Mouse (Mus musculus): ENCODE measurements at regions not wholly inside any gene's neighbourhood (a gene's known extent, or its start where the extent isn't known, plus 50 kb on each side); places are given as distances from the start of the nearest gene placed in this dataset.

DNA sequence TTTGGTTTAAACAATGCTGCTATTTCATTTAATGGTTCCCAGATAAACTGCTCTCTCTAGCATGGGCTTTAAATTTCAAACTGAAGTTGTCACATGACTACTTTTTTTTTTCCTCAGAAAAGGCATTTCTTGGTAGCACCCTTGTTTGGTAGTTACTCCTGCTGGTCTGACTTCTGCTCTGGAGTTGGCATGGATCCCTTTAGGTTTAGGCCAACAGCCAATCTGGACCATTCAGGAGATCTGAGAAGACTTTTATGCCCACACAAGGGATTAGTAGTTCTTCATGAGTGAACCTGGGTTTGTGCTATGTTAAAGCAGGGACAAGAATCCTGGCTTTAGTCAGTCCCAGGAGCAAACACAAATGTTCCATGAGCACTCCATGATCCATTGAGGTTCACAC is 332.0 kb downstream of the Cdk5rap2 start:
- TF ChIP-seq CTCF (conservative IDR thresholded peaks at IDR 0.05; ENCODE audit: insufficient read depth, insufficient read length, low read depth, low read length) (no peak), POLR2A (IDR thresholded peaks at IDR 0.05; ENCODE audit: low read depth, low read length) (no peak)

Measured in kidney, adult 2 months (tissue).